Mouse (Mus musculus): ENCODE results near the gene Mrtfb. TPM values are rescaled to one million over a fixed set of nuclear protein-coding genes. Genes with fewer than 3 reads are reported as not detected.

Gene Mrtfb
- total RNA-seq, 2 experiments from 2014 or later, result 24.9 to 31.5 TPM

DNA sequence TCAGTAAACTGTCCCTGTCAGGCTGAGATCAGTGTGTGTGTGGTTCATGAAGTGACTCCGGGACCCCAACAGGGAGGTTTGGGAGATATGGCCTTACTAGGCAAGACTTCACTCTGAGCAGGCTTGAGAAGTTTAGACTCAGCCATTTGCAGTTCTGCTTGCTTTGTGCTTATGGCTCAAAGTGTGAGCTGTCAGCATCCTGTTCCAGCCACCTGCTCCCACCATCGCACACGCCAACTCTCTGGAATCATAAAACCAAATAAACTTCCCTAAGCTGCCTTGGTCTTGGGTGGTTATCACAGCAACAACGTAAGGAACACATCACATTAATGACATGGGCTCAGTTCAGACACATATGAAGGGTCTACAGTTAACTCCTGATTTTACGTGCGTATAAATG, 169.5 kb downstream of the Mrtfb start:
- intact Hi-C loops (cut with DNase I), result no loop called here
- no peak for DNase-seq (ENCODE audit: low spot score)

DNA sequence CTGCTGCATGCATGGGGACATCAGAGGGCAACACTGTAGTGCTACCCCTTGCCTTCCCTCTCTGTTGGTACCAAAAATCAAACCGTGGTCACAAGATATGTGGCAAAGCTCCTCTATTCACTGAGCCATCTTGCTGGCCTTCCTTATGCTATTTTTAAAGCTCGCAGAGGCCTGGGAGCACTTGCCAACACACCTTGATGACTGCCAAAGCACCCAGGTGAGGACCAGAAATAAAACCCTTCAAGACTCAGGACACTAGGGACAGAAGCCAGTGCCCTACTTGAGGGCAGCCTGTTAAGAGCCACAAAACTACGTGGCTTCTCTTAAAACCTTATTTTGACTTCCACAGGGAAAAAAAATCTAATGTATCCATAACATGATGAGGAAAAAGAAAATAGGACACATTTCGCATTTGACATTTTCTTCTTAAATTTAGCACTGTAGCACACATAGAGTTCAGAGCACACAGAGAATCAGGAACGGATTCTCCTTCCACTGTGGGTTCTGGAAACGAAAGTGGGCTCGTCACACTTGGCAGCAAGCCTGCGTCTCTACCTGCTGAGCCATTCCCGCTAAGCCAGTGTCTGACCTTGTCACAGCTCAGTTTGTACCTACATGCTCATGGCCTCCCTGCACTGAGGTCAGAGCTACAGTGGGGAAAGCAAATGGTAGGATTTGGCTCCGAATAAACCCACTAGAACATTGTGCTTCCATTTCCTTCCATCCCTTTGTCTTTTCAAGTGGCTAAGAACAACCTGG, 170.7 kb downstream of the Mrtfb start:
- DNase-seq (ENCODE audit: low spot score), result no peak
- intact Hi-C loops (cut with DNase I), result no loop called here

DNA sequence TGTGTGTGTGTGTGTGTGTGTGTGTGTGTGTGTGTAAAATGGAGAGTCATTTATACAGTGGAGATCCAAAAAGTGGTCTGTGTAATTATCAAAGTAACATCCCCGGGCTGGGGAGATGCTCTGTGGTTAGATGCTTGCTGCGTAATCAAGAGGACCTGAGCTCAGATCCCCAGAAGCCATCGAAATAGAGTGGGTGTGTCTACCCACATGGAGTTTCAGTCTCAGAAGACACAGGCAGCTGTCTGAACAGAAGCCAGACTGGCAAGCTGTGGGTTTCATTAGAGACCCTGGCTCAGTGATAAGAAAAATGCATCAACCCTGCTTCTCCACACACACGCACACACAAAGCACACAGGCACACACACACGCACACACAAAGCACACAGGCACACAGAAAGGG, 171.8 kb downstream of the Mrtfb start:
- intact Hi-C loops (cut with DNase I), result no loop called here
- DNase-seq (ENCODE audit: low spot score), result no peak

DNA sequence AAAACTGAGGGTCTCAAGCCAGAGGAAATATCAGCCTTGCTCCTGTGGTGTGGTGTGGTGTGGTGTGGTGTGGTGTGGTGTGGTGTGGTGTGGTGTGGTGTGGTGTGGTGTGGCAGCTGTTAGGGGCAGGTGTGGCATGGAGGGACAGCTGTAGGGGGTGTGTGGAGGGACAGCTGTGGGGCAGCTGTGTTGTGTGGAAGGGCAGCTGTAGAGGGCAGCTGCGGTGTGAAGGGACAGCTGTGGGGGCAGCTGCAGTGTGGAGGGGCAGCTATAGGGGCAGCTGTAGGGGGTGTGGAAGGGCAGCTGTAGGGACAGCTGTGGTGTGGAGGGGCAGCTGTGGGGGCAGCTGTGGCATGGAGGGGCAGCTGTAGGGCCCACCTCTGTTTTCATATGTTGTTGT, 172.5 kb downstream of the Mrtfb start:
- intact Hi-C loops (cut with DNase I), result no loop called here
- DNase-seq (ENCODE audit: low spot score), result no peak

DNA sequence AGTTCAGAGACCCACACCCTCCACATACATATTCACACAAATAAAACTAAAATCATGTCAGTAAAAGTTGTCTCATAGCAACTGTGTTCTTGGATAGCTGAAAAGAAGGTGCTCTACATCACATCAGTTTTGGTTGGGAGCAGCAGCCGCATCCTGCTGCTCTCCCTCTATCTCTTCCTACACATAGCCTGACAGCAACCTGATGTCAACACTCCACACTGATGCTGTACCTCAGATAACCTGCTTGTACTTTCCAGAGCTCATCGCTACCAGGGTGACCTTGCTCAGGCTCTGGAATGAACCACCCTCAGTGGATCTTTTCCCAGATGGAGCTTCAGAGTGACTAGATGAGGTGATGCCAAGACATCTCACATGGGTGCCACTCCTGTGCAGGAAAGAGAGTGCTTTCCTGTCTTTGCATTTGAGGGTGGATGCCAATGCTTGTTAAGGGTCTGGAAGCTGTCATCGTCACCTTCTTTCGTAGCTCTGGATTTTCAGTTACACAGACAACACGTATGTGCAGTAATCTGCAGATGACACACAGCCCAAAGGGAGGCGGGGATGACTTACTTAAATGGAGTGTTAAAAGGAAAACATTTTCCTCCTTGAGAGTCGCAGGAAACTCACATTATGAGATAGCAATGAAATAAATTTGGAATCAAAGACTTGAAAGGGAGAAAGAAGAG, 173.8 kb downstream of the Mrtfb start:
- DNase-seq (ENCODE audit: low spot score), result no peak
- intact Hi-C loops (cut with DNase I), result no loop called here

DNA sequence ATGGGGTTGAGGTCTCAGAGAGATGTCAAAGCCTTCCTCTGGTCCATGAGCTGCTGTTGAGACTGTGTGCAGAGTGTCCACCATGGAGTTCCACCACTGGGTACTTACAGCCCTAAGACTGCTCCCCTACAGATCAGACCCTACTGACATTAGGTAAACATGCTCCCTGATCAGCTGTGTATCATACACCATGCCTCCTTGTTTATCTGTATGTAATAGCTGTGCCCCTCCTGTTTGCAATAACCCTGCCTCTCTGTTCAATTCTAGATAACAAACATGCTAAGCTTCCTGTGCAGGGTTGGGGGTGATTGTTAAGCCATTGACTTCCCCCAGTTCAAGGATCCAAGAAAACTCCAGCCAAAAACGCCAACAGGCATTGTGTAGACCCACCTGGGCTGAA, 174.7 kb downstream of the Mrtfb start:
- intact Hi-C loops (cut with DNase I), result no loop called here
- DNase-seq (ENCODE audit: low spot score), result no peak

DNA sequence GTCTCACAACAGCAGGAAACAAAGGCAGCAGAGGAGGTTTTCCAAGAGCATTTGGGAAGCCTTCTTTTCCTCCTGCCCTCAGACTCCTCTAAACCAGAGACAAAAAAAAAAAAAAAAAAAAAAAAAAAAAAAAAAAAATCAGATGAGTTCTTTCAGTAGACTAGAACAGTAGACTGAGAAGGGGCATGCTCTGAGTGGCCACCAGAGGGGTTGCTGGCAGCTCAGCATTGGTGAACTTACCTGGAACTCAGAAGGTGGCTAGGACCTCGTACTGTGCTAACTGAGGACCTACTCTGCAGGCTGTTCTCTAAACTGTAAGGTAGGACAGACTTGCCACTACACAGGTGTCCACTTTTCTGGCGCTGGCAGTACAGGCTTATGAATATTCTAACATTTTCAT, 179.3 kb downstream of the Mrtfb start:
- intact Hi-C loops (cut with DNase I), result no loop called here
- no peak for DNase-seq (ENCODE audit: low spot score)

DNA sequence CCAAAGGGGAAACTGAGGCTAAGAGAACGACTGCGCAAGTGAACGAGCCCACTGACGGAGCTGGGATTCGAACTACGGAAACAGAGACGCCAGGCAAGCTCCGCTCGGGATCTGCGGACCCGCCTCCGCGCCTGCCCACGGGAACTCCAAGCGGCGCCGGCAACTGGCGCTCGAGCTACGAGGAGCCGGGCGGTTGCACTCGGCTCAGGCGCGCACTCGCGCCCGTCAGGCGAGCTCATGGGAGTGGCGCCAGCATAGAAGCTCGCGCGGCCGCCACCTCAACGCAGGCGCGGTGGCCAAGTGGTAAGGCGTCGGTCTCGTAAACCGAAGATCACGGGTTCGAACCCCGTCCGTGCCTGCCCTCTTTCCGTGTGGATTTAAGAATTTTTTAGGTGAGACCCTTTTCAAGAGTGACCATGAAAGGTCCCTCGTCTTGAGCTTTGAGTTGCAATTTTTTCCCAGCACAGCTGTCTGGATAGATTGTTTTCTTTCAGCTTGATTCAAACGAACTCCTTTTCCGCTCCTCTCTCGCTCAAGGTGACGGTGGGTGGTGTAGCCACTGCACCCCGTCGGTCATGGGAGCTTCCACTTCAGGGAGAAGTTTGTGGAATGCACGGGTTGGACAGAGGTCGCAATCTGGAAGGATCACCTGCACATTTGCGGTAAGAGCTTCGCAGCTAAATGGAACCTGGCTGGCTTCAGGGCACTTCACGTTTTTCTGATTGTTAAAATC, 180.9 kb downstream of the Mrtfb start:
- intact Hi-C loops (cut with DNase I), result no loop called here
- DNase-seq (ENCODE audit: low spot score), result peak; percentile 94

DNA sequence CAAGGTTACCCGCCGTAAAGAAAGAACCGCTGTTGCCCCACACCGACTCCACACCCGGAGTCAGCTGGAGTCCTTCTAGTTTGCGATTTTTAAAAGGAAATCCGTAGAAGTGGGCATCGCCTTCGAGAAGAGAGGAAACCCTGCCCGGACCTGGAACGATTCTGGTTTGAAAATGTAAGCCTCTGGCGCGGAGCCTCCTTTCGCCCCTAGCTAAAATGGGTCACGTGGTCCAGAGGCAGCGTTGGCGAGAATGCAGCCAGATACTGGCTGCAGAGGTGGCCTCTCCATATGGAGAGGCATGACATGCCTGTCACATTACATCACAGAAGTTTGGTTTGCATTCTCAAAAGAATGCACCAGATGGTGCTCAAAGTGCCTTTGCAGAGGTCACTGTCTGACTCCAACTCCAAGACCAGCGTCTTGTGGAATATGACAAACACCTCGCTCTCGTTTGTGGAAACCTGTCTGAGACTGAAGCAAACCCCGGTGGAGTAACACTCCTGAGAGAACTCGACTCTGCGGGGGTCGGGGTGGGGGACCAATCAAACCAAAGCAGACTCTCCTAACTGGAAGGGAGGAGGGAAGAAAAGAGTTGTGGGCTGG, 181.6 kb downstream of the Mrtfb start:
- intact Hi-C loops (cut with DNase I), result no loop called here
- peak; percentile 22 for DNase-seq (ENCODE audit: low spot score)

DNA sequence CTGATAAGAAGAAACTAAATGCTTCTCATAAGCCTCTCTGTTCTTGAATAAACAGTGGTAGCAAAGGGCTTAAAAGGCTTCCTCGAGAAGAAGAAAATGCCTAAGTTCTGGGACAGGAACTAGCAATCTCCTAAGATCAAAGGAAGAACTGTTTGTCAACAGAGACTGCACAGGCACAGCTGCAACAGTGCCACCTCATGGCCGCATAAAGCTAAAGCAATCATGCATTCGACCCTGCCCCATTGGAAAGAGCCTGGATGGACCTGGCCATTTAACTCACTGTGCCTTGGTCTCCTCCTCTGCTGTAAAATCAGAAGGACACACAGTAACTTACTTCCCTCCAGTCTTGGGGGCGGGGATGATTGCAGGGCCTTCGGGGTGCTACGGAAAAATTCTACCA, 184.2 kb downstream of the Mrtfb start:
- DNase-seq (ENCODE audit: low spot score), result no peak
- intact Hi-C loops (cut with DNase I), result loop anchor here (1.0 to 10.0 kb wide), 2 partner anchors 294 to 323 kb away; partner anchors contain the start of gene Pla2g10

DNA sequence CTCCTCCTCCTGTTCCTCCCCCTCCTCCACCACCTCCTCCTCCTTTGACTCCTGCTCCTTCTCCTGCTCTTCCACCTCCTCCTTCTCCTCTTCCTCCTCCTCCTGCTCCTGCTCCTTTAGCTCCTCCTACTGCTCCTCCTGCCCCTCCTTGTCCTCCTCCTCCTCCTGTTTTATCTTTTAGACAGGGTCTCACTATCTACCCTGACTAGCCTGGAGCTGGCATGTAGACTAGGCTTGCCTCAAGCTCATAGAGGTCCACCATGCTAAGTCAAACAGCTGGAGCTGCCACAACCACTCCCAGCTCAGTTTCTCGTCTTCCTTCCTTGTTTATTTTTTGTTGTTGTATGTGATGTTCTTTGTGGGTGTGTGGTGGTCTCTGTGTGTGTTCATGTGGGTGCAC, 187.5 kb downstream of the Mrtfb start:
- intact Hi-C loops (cut with DNase I), result loop anchor here (10.0 kb wide), 1 partner anchor 291 kb away; the partner anchor contains the start of gene Pla2g10
- no peak for DNase-seq (ENCODE audit: low spot score)

DNA sequence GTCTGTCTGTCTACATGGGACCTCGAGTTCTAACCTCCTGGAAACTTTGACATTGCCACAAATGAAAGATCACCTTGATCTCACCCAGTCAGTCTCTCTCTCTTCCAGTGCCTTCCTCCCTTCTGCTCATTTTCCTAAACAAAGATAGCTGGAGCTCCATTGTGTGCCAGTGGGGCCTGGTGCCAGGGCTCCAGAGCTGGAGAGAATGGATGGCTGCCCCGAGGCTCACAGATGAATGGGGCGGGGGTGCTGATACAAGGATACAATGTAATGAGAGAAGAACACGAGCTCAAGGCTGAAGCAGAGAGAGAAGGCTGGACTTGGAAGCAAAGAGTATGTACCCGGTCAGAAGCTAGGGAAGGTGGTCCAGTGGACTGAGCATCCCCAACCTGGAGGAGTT, 189.2 kb downstream of the Mrtfb start:
- DNase-seq (ENCODE audit: low spot score), result no peak
- intact Hi-C loops (cut with DNase I), result loop anchor here (5.0 to 10.0 kb wide), 2 partner anchors 167 to 289 kb away; partner anchors contain the start of gene Pla2g10

DNA sequence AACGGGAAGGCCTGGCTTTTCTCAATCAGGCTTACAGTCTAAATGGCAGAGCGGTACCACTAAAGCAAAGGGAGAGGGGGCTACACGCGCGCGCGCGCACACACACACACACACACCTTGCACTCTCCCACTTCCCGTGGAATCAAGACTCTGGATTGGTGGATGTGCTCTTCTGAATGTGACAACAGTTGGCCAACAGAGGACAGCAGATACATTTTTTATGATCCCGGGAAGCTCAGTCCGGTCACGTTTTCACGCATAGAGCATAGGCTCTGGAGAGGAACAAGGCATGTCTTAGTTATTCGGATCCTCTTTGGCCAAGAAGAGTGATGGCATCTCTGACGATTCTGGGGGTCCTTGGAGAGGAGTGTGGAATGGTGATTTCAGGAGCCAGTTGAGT, 190.2 kb downstream of the Mrtfb start:
- intact Hi-C loops (cut with DNase I), result loop anchor here (2.0 to 10.0 kb wide), 3 partner anchors 84 to 288 kb away; partner anchors contain the start of gene Pla2g10
- no peak for DNase-seq (ENCODE audit: low spot score)

DNA sequence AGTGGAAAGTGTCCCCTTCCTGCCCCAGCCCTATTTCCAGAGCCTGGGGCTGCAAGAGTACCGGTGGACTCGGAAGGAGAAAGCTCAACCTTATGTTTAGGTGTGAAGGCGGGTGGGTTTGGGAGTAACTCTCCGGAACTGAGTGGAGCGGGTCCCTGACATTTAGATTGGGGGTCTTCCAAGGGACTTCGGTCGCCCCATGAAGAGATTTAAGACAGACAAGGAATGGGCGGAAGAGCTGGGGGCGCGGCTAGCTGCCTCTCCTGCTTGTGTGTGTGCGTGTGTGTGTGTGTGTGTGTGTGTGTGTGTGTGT, 190.6 kb downstream of the Mrtfb start:
- DNase-seq (ENCODE audit: low spot score), result no peak
- intact Hi-C loops (cut with DNase I), result loop anchor here (2.0 to 10.0 kb wide), 3 partner anchors 84 to 288 kb away; partner anchors contain the start of gene Pla2g10

DNA sequence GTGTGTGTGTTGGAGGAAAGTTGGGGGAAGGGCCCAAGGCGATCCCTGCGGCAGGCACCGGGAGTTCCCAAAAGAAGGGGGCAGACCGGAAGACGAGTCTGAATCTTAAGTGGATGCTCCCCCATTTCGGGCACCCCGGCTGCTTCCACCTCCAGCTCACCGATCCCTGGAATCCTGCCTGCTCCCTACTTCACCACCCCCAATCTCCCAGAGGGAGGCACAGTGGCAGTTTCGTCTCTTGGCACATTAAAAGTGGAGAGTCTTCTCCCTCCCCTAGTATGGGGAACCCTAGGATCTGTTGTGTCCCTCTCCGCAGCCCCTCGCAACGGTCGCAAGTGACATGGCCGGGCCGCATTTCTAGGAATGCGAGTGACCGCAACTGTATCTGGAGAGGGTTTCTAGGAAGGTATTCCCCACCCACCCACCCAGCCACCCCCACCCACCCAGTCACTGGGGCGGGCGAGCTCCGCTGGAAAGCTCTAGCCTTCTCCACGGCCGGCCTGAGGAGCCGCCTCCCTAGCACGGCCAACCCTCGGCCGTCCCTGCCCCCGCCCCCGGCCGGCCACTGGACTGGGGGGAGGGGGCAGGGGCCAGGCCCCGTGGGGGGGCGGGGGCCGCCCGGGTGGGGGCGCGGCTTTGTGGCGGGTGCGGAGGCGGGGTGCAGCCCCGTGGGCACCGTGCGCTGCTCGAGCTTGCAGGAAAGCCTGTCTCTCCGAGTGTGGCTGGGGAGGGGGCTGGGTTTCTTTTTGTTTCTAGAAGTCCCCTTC, 191.2 kb downstream of the Mrtfb start:
- intact Hi-C loops (cut with DNase I), result loop anchor here (2.0 to 10.0 kb wide), 3 partner anchors 83 to 287 kb away; partner anchors contain the start of gene Pla2g10
- peak; percentile 13 for DNase-seq (ENCODE audit: low spot score)

DNA sequence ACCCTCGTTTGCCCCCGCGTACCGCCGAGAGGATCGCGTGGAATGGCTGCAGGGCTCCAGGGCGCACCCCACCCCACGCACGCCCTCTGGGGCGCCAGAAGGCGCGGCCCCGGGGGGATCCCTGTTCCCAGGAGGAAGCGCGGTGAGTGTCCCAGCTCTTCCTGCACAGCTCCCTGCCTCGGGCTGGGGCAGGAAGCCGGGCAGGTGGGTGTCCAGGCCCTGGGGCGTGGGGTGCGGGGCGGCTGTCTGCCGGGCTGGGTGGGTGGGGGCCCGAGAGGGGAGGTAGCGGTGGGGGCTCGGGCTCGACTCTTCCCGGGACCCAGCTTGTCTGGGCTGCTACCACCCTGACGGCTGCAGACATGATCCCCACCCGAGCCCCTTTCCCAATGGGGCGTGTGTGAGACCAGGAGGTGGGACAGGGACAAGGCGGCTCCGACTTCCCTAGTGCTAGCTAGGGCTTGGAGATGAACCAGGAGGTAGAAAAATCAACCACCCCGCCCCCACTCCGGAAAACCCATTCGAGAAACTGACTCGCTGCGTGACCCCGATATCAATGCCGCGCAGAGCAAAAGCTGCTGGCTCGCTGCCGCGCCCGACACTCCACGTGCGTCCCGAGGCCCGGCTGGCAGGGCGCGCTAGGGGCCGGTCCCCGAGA, 191.9 kb downstream of the Mrtfb start:
- intact Hi-C loops (cut with DNase I), result loop anchor here (5.0 to 10.0 kb wide), 2 partner anchors 164 to 287 kb away; partner anchors contain the start of gene Pla2g10
- peak; percentile 19 for DNase-seq (ENCODE audit: low spot score)

DNA sequence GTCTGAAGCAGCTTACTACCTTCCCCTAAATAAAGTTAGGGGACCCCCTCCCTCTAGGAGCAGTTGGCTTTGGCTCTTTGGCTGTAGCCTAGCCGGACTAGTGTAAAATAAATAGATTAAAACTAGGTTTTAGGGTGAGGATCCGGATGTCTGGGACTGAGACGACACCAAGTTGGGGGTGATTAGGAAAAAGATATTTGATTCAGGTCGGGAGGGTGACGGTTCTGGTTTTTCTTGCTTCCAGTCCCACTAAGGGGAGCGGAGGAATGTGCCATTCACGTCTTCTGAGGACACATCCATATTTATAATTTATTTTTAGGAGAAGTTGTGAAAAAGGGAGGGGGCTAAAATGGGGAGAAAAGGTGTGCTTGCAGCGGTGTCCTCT, 192.4 kb downstream of the Mrtfb start:
- no peak for DNase-seq (ENCODE audit: low spot score)
- intact Hi-C loops (cut with DNase I), result loop anchor here (5.0 to 10.0 kb wide), 2 partner anchors 164 to 286 kb away; partner anchors contain the start of gene Pla2g10

DNA sequence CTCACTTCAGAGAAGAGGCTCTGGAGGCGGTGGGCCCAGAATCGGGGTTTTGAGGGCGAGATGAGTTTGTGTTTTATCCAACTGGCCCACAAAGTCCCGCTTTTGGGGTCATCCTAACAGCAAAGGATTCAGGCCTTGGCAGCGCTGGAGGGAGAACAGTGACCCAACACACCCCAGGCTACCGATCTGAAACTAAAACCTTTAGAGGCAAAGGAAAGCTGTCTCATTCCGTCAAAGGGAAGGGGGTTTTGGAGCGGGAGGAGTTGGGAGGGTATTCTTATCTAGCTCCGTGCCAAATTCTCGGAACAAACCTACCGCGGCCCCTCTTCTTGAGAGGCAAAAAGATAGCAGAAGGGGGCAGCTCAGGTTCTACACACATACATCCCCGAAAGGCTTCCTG, 193.2 kb downstream of the Mrtfb start:
- DNase-seq (ENCODE audit: low spot score), result no peak
- intact Hi-C loops (cut with DNase I), result loop anchor here (5.0 to 10.0 kb wide), 2 partner anchors 163 to 285 kb away; partner anchors contain the start of gene Pla2g10

DNA sequence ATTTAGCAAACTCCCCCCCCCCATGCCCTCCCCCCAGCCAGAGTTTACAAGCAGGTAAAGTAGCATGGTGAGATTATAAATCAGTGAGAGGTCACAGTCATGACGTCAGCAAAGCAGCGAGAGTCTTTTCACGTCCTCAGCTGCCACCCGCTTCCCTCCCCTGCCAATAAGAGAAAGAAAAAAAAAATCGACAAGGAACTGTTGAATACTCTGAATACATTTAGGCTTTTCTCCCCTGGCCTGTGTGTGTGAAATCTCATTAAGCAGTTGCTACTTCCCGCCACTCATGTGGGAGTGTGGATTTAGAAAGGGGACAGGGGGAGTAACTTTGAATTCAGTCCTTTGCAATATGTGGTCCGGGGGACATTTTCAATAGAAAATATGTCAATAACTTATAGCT, 194.6 kb downstream of the Mrtfb start:
- intact Hi-C loops (cut with DNase I), result no loop called here
- no peak for DNase-seq (ENCODE audit: low spot score)
